1 mouse cellular context compared by ENCODE assay signal in genomic region chr11:120804274-120804673, GRCm38 (mm10).
TF ChIP-seq lines count a peak whose summit lies in the region.

No protein-coding gene starts in this region.

TF ChIP-seq in MEL, 35 proteins besides CTCF, POLR2A, EP300 and RAD21 (continued from another document):
- TF ChIP-seq NELFE (IDR thresholded peaks at IDR 0.05; ENCODE audit: low read depth, low read length) = no peak
- TF ChIP-seq ZKSCAN1 (IDR thresholded peaks at IDR 0.05; ENCODE audit: low read depth, low read length) = no peak
- no peak for TF ChIP-seq MYC (IDR thresholded peaks at IDR 0.05; ENCODE audit: low read depth, low read length)
- no peak for TF ChIP-seq KAT2A (conservative IDR thresholded peaks at IDR 0.05; ENCODE audit: low read depth, low read length)
- no peak for TF ChIP-seq ZNF384 (IDR thresholded peaks at IDR 0.05; ENCODE audit: low read depth, low read length)
